Comparison of ENCODE assay signal across 8 mouse cellular contexts in the genomic region with DNA sequence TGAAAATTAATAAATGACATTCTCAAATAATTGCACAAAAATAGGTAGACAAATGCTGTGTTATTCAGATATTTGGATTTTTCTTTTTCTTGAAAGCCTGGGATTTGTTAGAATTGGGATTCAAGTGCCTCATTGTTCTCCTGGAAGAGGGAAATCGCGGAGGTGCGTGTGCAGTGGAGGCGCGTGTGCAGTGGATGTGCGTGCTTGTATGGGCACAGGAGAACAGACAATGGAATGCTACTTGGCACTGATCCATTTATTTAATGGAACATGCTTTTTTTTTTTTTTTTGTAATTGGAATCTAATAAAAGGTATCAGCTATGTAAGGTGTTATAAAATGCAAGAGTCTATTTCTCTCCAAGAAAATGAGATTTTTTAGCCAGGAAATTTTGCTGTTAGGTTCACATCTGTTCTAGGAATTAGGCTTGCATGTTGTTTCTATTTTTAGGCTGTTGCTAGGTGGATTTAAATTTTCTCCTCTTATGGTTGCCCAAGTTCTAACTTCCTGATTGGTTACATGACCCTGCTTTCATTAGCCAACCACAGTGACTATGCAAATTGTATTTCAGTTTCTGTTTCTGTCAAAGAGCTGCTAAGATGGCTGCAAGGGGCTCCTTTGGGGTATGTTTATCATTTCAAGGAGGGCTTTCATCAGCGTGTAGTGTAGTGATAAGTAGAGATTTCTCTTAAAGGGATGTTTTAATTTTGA. TPM values are rescaled to one million over a fixed set of nuclear protein-coding genes. Genes with fewer than 3 reads are reported as not detected.
A peak's percentile ranks its signal among the peaks of the same experiment; 100 is the strongest.
DNase-seq lines count a peak whose midpoint lies in the region; ATAC-seq and TF ChIP-seq lines count a peak whose summit lies in the region.

No protein-coding gene starts in this region.

- no peaks in the 10 kb centered on the region for H3K27me3 ChIP-seq in MEL (ENCODE audit: control insufficient read depth in 1 of 2, insufficient read depth in 2 of 2, low read length in 2 of 2)
- no peaks in the 10 kb centered on the region for H3K27me3 ChIP-seq in forebrain, embryonic 12.5 days
- no peaks in the 10 kb centered on the region for H3K27me3 ChIP-seq in limb, embryonic 12.5 days
- H3K27me3 ChIP-seq in neural tube, embryonic 13.5 days: no peaks in the 10 kb centered on the region

- peaks cover 31% of the 10 kb centered on the region for H3K79me2 ChIP-seq in MEL (ENCODE audit: control insufficient read depth, insufficient read depth, low read length, poor library complexity)

- TF ChIP-seq POLR2A in MEL (IDR thresholded peaks at IDR 0.05; ENCODE audit: control insufficient read depth in 1 of 2, insufficient read depth in 1 of 2, low read depth in 1 of 2, low read length in 2 of 2, poor library complexity in 1 of 2): no peak

- TF ChIP-seq CTCF in MEL (IDR thresholded peaks at IDR 0.05 in 2 of 3, conservative IDR thresholded peaks at IDR 0.05 in 1 of 3; ENCODE audit: control insufficient read depth in 1 of 3, insufficient read depth in 1 of 3, low read depth in 2 of 3, low read length in 3 of 3, poor library complexity in 1 of 3, severe bottlenecking in 1 of 3): no peak

- H3K4me2 ChIP-seq in forebrain, embryonic 12.5 days: no peak overlapping the region
- H3K4me2 ChIP-seq in limb, embryonic 12.5 days: no peak overlapping the region
- peak overlapping the region; percentile 24; the same call in 1 of the 2 replicates for H3K4me2 ChIP-seq in neural tube, embryonic 13.5 days

- H3K4me3 ChIP-seq in MEL (ENCODE audit: control insufficient read depth in 1 of 2, insufficient read depth in 1 of 2, low read depth in 2 of 2, low read length in 2 of 2): peak overlapping the region; percentile 35 to 47
- no peak overlapping the region for H3K4me3 ChIP-seq in forebrain, embryonic 12.5 days (replicated peaks)
- no peak overlapping the region for H3K4me3 ChIP-seq in limb, embryonic 12.5 days (replicated peaks)
- H3K4me3 ChIP-seq in neural tube, embryonic 13.5 days: no peak overlapping the region

- peak; percentile 72 to 89 for TF ChIP-seq EP300 in MEL (IDR thresholded peaks at IDR 0.05; ENCODE audit: low read depth in 1 of 2, low read length in 2 of 2)

- DNase-seq in heart, adult 8-10 months (ENCODE audit: low spot score): peak; percentile 83
- DNase-seq in heart, postnatal 36 days: no peak
- DNase-seq in MEL (ENCODE audit: low read depth, low spot score): peak; percentile 97
- DNase-seq in T-cell, adult 2 months (ENCODE audit: low spot score): no peak
- no peak for DNase-seq in urinary bladder, adult 18-20 months (ENCODE audit: low spot score in 2 of 2)

- H3K27ac ChIP-seq in MEL (ENCODE audit: control insufficient read depth, low read depth, low read length): peak overlapping the region; percentile 93
- H3K27ac ChIP-seq in forebrain, embryonic 12.5 days: peak overlapping the region; percentile 75
- H3K27ac ChIP-seq in limb, embryonic 12.5 days: peak overlapping the region; percentile 74; the same call in 1 of the 2 replicates
- peak overlapping the region; percentile 89 for H3K27ac ChIP-seq in neural tube, embryonic 13.5 days (replicated peaks)

- peaks cover 29 to 42% of the 10 kb centered on the region in 2 experiments for H3K4me1 ChIP-seq in MEL (ENCODE audit: control insufficient read depth in 1 of 2, insufficient read depth in 2 of 2, low read length in 2 of 2)
- H3K4me1 ChIP-seq in forebrain, embryonic 12.5 days: peaks cover 25% of the 10 kb centered on the region
- H3K4me1 ChIP-seq in limb, embryonic 12.5 days (replicated peaks): peaks cover 16% of the 10 kb centered on the region
- H3K4me1 ChIP-seq in neural tube, embryonic 13.5 days (replicated peaks): peaks cover 48% of the 10 kb centered on the region

- TF ChIP-seq RAD21 in MEL (IDR thresholded peaks at IDR 0.05; ENCODE audit: low read depth, low read length): no peak

- peak overlapping the region; percentile 62 for H3K9ac ChIP-seq in MEL (ENCODE audit: control insufficient read depth, low read depth, low read length, poor library complexity, severe bottlenecking)
- no peak overlapping the region for H3K9ac ChIP-seq in forebrain, embryonic 12.5 days
- H3K9ac ChIP-seq in limb, embryonic 12.5 days (replicated peaks): no peak overlapping the region
- no peak overlapping the region for H3K9ac ChIP-seq in neural tube, embryonic 13.5 days

- peaks cover 0 to 41% of the 10 kb centered on the region in 2 experiments; a peak in 2 of 4 replicates for H3K36me3 ChIP-seq in MEL (ENCODE audit: control insufficient read depth in 1 of 2, insufficient read depth in 2 of 2, low read length in 2 of 2)
- H3K36me3 ChIP-seq in forebrain, embryonic 12.5 days (replicated peaks): no peaks in the 10 kb centered on the region
- H3K36me3 ChIP-seq in limb, embryonic 12.5 days: no peaks in the 10 kb centered on the region
- H3K36me3 ChIP-seq in neural tube, embryonic 13.5 days: no peaks in the 10 kb centered on the region

- 40% methylated on average over 7 of the region's 7 CpGs for WGBS in forebrain, embryonic 12.5 days
- 59% methylated on average over 7 of the region's 7 CpGs for WGBS in limb, embryonic 12.5 days
- 34% methylated on average over 7 of the region's 7 CpGs for WGBS in neural tube, embryonic 13.5 days

- intact Hi-C loops in heart, postnatal 36 days (cut with DNase I): no loop called here

- ATAC-seq in forebrain, embryonic 12.5 days (ENCODE audit: low FRiP score): no peak
- ATAC-seq in limb, embryonic 12.5 days (ENCODE audit: insufficient number of reproducible peaks, insufficient read depth, low FRiP score, low TSS enrichment, low read depth): peak; percentile 22; the same call in 1 of the 2 replicates
- ATAC-seq in neural tube, embryonic 13.5 days (ENCODE audit: low read depth): peak; percentile 25

- no peaks in the 10 kb centered on the region for H3K9me3 ChIP-seq in MEL (replicated peaks; ENCODE audit: insufficient read depth, low read length)
- no peaks in the 10 kb centered on the region for H3K9me3 ChIP-seq in forebrain, embryonic 12.5 days
- no peaks in the 10 kb centered on the region for H3K9me3 ChIP-seq in limb, embryonic 12.5 days
- H3K9me3 ChIP-seq in neural tube, embryonic 13.5 days: no peaks in the 10 kb centered on the region

TF ChIP-seq in MEL, 35 proteins besides CTCF, POLR2A, EP300 and RAD21 (continues in another document):
- TF ChIP-seq MAFK (IDR thresholded peaks at IDR 0.05; ENCODE audit: borderline replicate concordance, low read depth, low read length): peak; percentile 72
- peak; percentile 90 for TF ChIP-seq TCF12 (IDR thresholded peaks at IDR 0.05; ENCODE audit: low read depth, low read length)
- TF ChIP-seq CHD2 (IDR thresholded peaks at IDR 0.05; ENCODE audit: low read length): 0 out of 2 replicates have a peak, but pooled peaks have one; percentile 15
- TF ChIP-seq TBP (IDR thresholded peaks at IDR 0.05; ENCODE audit: low read depth, low read length): no peak
- TF ChIP-seq KAT2A (conservative IDR thresholded peaks at IDR 0.05; ENCODE audit: low read depth, low read length): peak; percentile 57
- 0 out of 2 replicates have a peak, but pooled peaks have one; percentile 45 for TF ChIP-seq MAZ (IDR thresholded peaks at IDR 0.05; ENCODE audit: low read depth, low read length)
- no peak for TF ChIP-seq SMC3 (IDR thresholded peaks at IDR 0.05; ENCODE audit: low read depth, low read length)
- TF ChIP-seq GATA1 (IDR thresholded peaks at IDR 0.05; ENCODE audit: low read depth, low read length): peak; percentile 90
- TF ChIP-seq E2F4 (IDR thresholded peaks at IDR 0.05; ENCODE audit: borderline replicate concordance, low read depth, low read length): no peak
- peak; percentile 73 for TF ChIP-seq HCFC1 (IDR thresholded peaks at IDR 0.05; ENCODE audit: low read depth, low read length)
- TF ChIP-seq SIN3A (IDR thresholded peaks at IDR 0.05; ENCODE audit: low read length): peak; percentile 95
- TF ChIP-seq JUND (IDR thresholded peaks at IDR 0.05; ENCODE audit: low read depth, low read length): no peak
- TF ChIP-seq BHLHE40 (IDR thresholded peaks at IDR 0.05; ENCODE audit: borderline replicate concordance, low read depth, low read length): peak; percentile 75; the same call in 1 of the 2 replicates
- TF ChIP-seq MAX (IDR thresholded peaks at IDR 0.05; ENCODE audit: low read length): 0 out of 2 replicates have a peak, but pooled peaks have one; percentile 41
- peak; percentile 98 for TF ChIP-seq MEF2A (IDR thresholded peaks at IDR 0.05; ENCODE audit: extremely low read depth, insufficient replicate concordance, low read depth, low read length, poor library complexity, severe bottlenecking)
- no peak for TF ChIP-seq NRF1 (IDR thresholded peaks at IDR 0.05; ENCODE audit: insufficient read depth, low read depth, low read length, poor library complexity, severe bottlenecking)
- TF ChIP-seq POLR2AphosphoS2 (IDR thresholded peaks at IDR 0.05; ENCODE audit: low read length): no peak; the same call in 1 of the 2 replicates
- peak; percentile 69 for TF ChIP-seq ZNF384 (IDR thresholded peaks at IDR 0.05; ENCODE audit: low read depth, low read length)
- 0 out of 2 replicates have a peak, but pooled peaks have one; percentile 12 for TF ChIP-seq ZC3H11A (IDR thresholded peaks at IDR 0.05; ENCODE audit: low read depth, low read length)
- TF ChIP-seq USF1 (IDR thresholded peaks at IDR 0.05; ENCODE audit: low read depth, low read length): no peak
- TF ChIP-seq MYC (IDR thresholded peaks at IDR 0.05; ENCODE audit: low read depth, low read length): peak; percentile 77; the same call in 1 of the 2 replicates
- no peak for TF ChIP-seq USF2 (IDR thresholded peaks at IDR 0.05; ENCODE audit: borderline replicate concordance in 1 of 2, insufficient read depth in 1 of 2, low read depth in 1 of 2, low read length in 2 of 2)
- peak; percentile 37; the same call in 1 of the 2 replicates for TF ChIP-seq ZMIZ1 (IDR thresholded peaks at IDR 0.05; ENCODE audit: low read depth, low read length)
- TF ChIP-seq CHD1 (IDR thresholded peaks at IDR 0.05; ENCODE audit: low read depth, low read length): peak; percentile 29; the same call in 1 of the 2 replicates
- TF ChIP-seq MXI1 (IDR thresholded peaks at IDR 0.05; ENCODE audit: low read depth, low read length): peak; percentile 83
- TF ChIP-seq NELFE (IDR thresholded peaks at IDR 0.05; ENCODE audit: low read depth, low read length): no peak
- TF ChIP-seq RCOR1 (IDR thresholded peaks at IDR 0.05; ENCODE audit: low read depth, low read length): peak; percentile 99

RNA-seq across cellular contexts. Expression of a gene that starts 44.8 kb away (rescaled TPM):
- total RNA-seq in heart, adult 8-10 months (2022): 10 to 100 TPM; 68.3 to 94.1 (median 76.8) TPM
- total RNA-seq in heart, postnatal 36 days (2021): 10 to 100 TPM; 78.1 to 88.5 TPM
- 7.3 and 10.7 TPM in 2 replicates for total RNA-seq in MEL (2012; rRNA removed)
- 10 to 100 TPM; 24.6 to 56.1 TPM for polyA plus RNA-seq in MEL (2012; ENCODE audit: insufficient read depth in 1 of 2, insufficient read length in 2 of 2, low read depth in 1 of 2, low replicate concordance in 2 of 2, missing spikeins in 1 of 2)
- 63.2 and 72.4 TPM in 2 replicates for polyA plus RNA-seq in forebrain, embryonic 12.5 days (2016; fragmentation: Nextera tagmentation; extraction: Ambion mirVana)
- 43.5 and 51.0 TPM in 2 replicates for polyA plus RNA-seq in limb, embryonic 12.5 days (2016; fragmentation: Nextera tagmentation; extraction: Ambion mirVana)
- 37.8 and 55.4 TPM in 2 replicates for polyA plus RNA-seq in neural tube, embryonic 13.5 days (2015; fragmentation: Nextera tagmentation; extraction: Ambion mirVana)

Comparison
In these comparisons a context has a peak if more than half of its experiments do, and no peak if none do; other contexts are left out.
1. DNase-seq: peak in heart, adult 8-10 months (single experiment) and MEL (single experiment); none in heart, postnatal 36 days (0 of 2), T-cell, adult 2 months (single experiment) and urinary bladder, adult 18-20 months (0 of 2).
2. H3K4me3 ChIP-seq: peak in MEL (2 of 2); none in forebrain, embryonic 12.5 days (single experiment), limb, embryonic 12.5 days (single experiment) and neural tube, embryonic 13.5 days (single experiment).
3. Peak in every context shown above with its lines, with median percentiles within 50 percentile points of each other: H3K27ac ChIP-seq.